Mouse (Mus musculus): ENCODE measurements around the gene Lrrc8a. TPM values are rescaled to one million over a fixed set of nuclear protein-coding genes. Genes with fewer than 3 reads are reported as not detected.

The Lrrc8a gene
- polyA plus RNA-seq, 1 experiment from 2014 or later, result 39.6 TPM

GRCm38 (mm10) chr2:30264671-30265519, 27.4 kb downstream of the Lrrc8a start:
- H3K4me2 ChIP-seq, result 0 out of 2 replicates have a peak overlapping the region, but pooled peaks have one; percentile 55
- no peaks in the 10 kb centered on the region for H3K9me3 ChIP-seq
- no peak for ATAC-seq (ENCODE audit: extremely low read depth, insufficient number of reproducible peaks, low FRiP score, low TSS enrichment)
- peak overlapping the region; percentile 75 for H3K9ac ChIP-seq
- no peaks in the 10 kb centered on the region for H3K27me3 ChIP-seq (replicated peaks)
- WGBS, result 49% methylated on average over 7 of the region's 7 CpGs
- no peak overlapping the region for H3K4me3 ChIP-seq
- H3K27ac ChIP-seq (replicated peaks), result peak overlapping the region; percentile 99
- peaks cover 76% of the 10 kb centered on the region for H3K4me1 ChIP-seq
- peaks cover 50% of the 10 kb centered on the region for H3K36me3 ChIP-seq

GRCm38 (mm10) chr2:30265767-30266253, 28.3 kb downstream of the Lrrc8a start, which contains the start of gene Phyhd1:
Phyhd1 (plus strand) TSS chr2:30266203.
- Histone ChIP-seq H3K4me1 (peaks cover 75% of the 10 kb centered on the region), H3K36me3 (peaks cover 41% of the 10 kb centered on the region), H3K27me3 (replicated peaks) (no peaks in the 10 kb centered on the region), H3K27ac (replicated peaks) (peak within 1 kb of the TSS; percentile 99), H3K4me3 (peak within 1 kb of the TSS; percentile 32), H3K9ac (peak within 1 kb of the TSS; percentile 75), H3K9me3 (no peaks in the 10 kb centered on the region), H3K4me2 (peak within 1 kb of the TSS; percentile 55)
- no peak for ATAC-seq (ENCODE audit: extremely low read depth, insufficient number of reproducible peaks, low FRiP score, low TSS enrichment)
- WGBS, result 21% methylated on average over 5 of the region's 5 CpGs

- Histone ChIP-seq H3K27me3 (replicated peaks) (no peaks in the 10 kb centered on the region), H3K4me2 (peak overlapping the region; percentile 55), H3K4me3 (peak overlapping the region; percentile 32), H3K9ac (peak overlapping the region; percentile 75), H3K4me1 (peaks cover 75% of the 10 kb centered on the region), H3K27ac (replicated peaks) (peak overlapping the region; percentile 99), H3K36me3 (peaks cover 34% of the 10 kb centered on the region), H3K9me3 (no peaks in the 10 kb centered on the region)
- no peak for ATAC-seq (ENCODE audit: extremely low read depth, insufficient number of reproducible peaks, low FRiP score, low TSS enrichment)
- 13% methylated on average over 4 of the region's 4 CpGs for whole genome bisulfite sequencing
These were observed 29.0 kb downstream of the Lrrc8a start for GRCm38 (mm10) chr2:30266392-30266941.

- H3K4me3 ChIP-seq, result no peak overlapping the region
- peaks cover 29% of the 10 kb centered on the region for H3K36me3 ChIP-seq
- 0 out of 2 replicates have a peak overlapping the region, but pooled peaks have one; percentile 2 for H3K9ac ChIP-seq
- H3K4me1 ChIP-seq, result peaks cover 68% of the 10 kb centered on the region
- peak overlapping the region; percentile 99; the same call in 1 of the 2 replicates for H3K27ac ChIP-seq (replicated peaks)
- H3K4me2 ChIP-seq, result no peak overlapping the region
- 95% methylated on average over 2 of the region's 2 CpGs for WGBS
- ATAC-seq (ENCODE audit: extremely low read depth, insufficient number of reproducible peaks, low FRiP score, low TSS enrichment), result no peak
- H3K27me3 ChIP-seq (replicated peaks), result no peaks in the 10 kb centered on the region
- no peaks in the 10 kb centered on the region for H3K9me3 ChIP-seq
These were observed 30.0 kb downstream of the Lrrc8a start for GRCm38 (mm10) chr2:30267466-30267865.

GRCm38 (mm10) chr2:30268371-30268770, 30.9 kb downstream of the Lrrc8a start:
- no peaks in the 10 kb centered on the region for H3K27me3 ChIP-seq (replicated peaks)
- 46% methylated on average over 4 of the region's 4 CpGs for WGBS
- peak overlapping the region; percentile 45 for H3K27ac ChIP-seq (replicated peaks)
- ATAC-seq (ENCODE audit: extremely low read depth, insufficient number of reproducible peaks, low FRiP score, low TSS enrichment), result no peak
- no peak overlapping the region for H3K4me3 ChIP-seq
- H3K9me3 ChIP-seq, result no peaks in the 10 kb centered on the region
- H3K9ac ChIP-seq, result 0 out of 2 replicates have a peak overlapping the region, but pooled peaks have one; percentile 12
- peaks cover 30% of the 10 kb centered on the region for H3K36me3 ChIP-seq
- peaks cover 60% of the 10 kb centered on the region for H3K4me1 ChIP-seq
- no peak overlapping the region for H3K4me2 ChIP-seq

- H3K4me3 ChIP-seq, result no peak overlapping the region
- 81% methylated on average over 17 of the region's 17 CpGs for WGBS
- peaks cover 21% of the 10 kb centered on the region for H3K36me3 ChIP-seq
- H3K9ac ChIP-seq, result peak overlapping the region; percentile 56
- peak overlapping the region; percentile 82 for H3K27ac ChIP-seq (replicated peaks)
- no peak overlapping the region for H3K4me2 ChIP-seq
- no peaks in the 10 kb centered on the region for H3K27me3 ChIP-seq (replicated peaks)
- peaks cover 50% of the 10 kb centered on the region for H3K4me1 ChIP-seq
- no peak for ATAC-seq (ENCODE audit: extremely low read depth, insufficient number of reproducible peaks, low FRiP score, low TSS enrichment)
- no peaks in the 10 kb centered on the region for H3K9me3 ChIP-seq
These were observed 31.9 kb downstream of the Lrrc8a start for GRCm38 (mm10) chr2:30269241-30269990.

- WGBS, result 18% methylated on average over 1 of the region's 1 CpGs
- Histone ChIP-seq H3K4me1 (peaks cover 43% of the 10 kb centered on the region), H3K27ac (replicated peaks) (peak overlapping the region; percentile 82), H3K9ac (no peak overlapping the region), H3K4me3 (no peak overlapping the region), H3K27me3 (replicated peaks) (no peaks in the 10 kb centered on the region), H3K36me3 (peaks cover 18% of the 10 kb centered on the region), H3K4me2 (no peak overlapping the region), H3K9me3 (no peaks in the 10 kb centered on the region)
- peak; percentile 47; the same call in 1 of the 2 replicates for ATAC-seq (ENCODE audit: extremely low read depth, insufficient number of reproducible peaks, low FRiP score, low TSS enrichment)
These were observed 32.6 kb downstream of the Lrrc8a start for GRCm38 (mm10) chr2:30270134-30270533.

- Histone ChIP-seq H3K36me3 (peaks cover 39% of the 10 kb centered on the region), H3K9ac (no peak within 1 kb of the TSS), H3K9me3 (no peaks in the 10 kb centered on the region), H3K4me3 (no peak within 1 kb of the TSS), H3K4me2 (no peak within 1 kb of the TSS), H3K4me1 (peaks cover 11% of the 10 kb centered on the region), H3K27me3 (replicated peaks) (no peaks in the 10 kb centered on the region), H3K27ac (replicated peaks) (no peak within 1 kb of the TSS)
- ATAC-seq (ENCODE audit: extremely low read depth, insufficient number of reproducible peaks, low FRiP score, low TSS enrichment), result no peak
- WGBS, result 92% methylated on average over 11 of the region's 11 CpGs
These were observed 43.2 kb downstream of the Lrrc8a start, which contains the start of gene Gm28038 for GRCm38 (mm10) chr2:30280743-30281142. Gm28038 (plus strand) TSS chr2:30281043.

GRCm38 (mm10) chr2:30281651-30282050, 44.1 kb downstream of the Lrrc8a start:
- 65% methylated on average over 3 of the region's 3 CpGs for WGBS
- peaks cover 11% of the 10 kb centered on the region for H3K4me1 ChIP-seq
- H3K4me2 ChIP-seq, result no peak overlapping the region
- peaks cover 39% of the 10 kb centered on the region for H3K36me3 ChIP-seq
- no peaks in the 10 kb centered on the region for H3K9me3 ChIP-seq
- no peaks in the 10 kb centered on the region for H3K27me3 ChIP-seq (replicated peaks)
- H3K4me3 ChIP-seq, result no peak overlapping the region
- H3K27ac ChIP-seq (replicated peaks), result no peak overlapping the region
- no peak overlapping the region for H3K9ac ChIP-seq
- ATAC-seq (ENCODE audit: extremely low read depth, insufficient number of reproducible peaks, low FRiP score, low TSS enrichment), result no peak

GRCm38 (mm10) chr2:30283193-30283592, 45.7 kb downstream of the Lrrc8a start:
- H3K27ac ChIP-seq (replicated peaks), result no peak overlapping the region
- no peaks in the 10 kb centered on the region for H3K9me3 ChIP-seq
- 80% methylated on average over 2 of the region's 2 CpGs for WGBS
- no peak overlapping the region for H3K4me2 ChIP-seq
- ATAC-seq (ENCODE audit: extremely low read depth, insufficient number of reproducible peaks, low FRiP score, low TSS enrichment), result no peak
- no peaks in the 10 kb centered on the region for H3K27me3 ChIP-seq (replicated peaks)
- no peak overlapping the region for H3K4me3 ChIP-seq
- H3K4me1 ChIP-seq, result peaks cover 24% of the 10 kb centered on the region
- no peak overlapping the region for H3K9ac ChIP-seq
- H3K36me3 ChIP-seq, result peaks cover 29% of the 10 kb centered on the region

GRCm38 (mm10) chr2:30285004-30285403, 47.5 kb downstream of the Lrrc8a start:
- ATAC-seq (ENCODE audit: extremely low read depth, insufficient number of reproducible peaks, low FRiP score, low TSS enrichment), result no peak
- no peaks in the 10 kb centered on the region for H3K27me3 ChIP-seq (replicated peaks)
- H3K36me3 ChIP-seq, result peaks cover 38% of the 10 kb centered on the region
- H3K27ac ChIP-seq (replicated peaks), result no peak overlapping the region
- H3K4me1 ChIP-seq, result peaks cover 24% of the 10 kb centered on the region
- H3K9ac ChIP-seq, result peak overlapping the region; percentile 97
- H3K9me3 ChIP-seq, result no peaks in the 10 kb centered on the region
- 85% methylated on average over 5 of the region's 5 CpGs for WGBS
- peak overlapping the region; percentile 96 for H3K4me2 ChIP-seq
- peak overlapping the region; percentile 96 for H3K4me3 ChIP-seq
